Mouse (Mus musculus) induced T-regulatory cell, adult 2 months (primary cell): ENCODE results near the gene Slc9a9.

Experiments used
- DNase-seq: peaks from one replicate; pipeline ENCODE4 v3.0.0-alpha.2; 2012; ENCODE audit warnings: low read depth

Gene Slc9a9

DNA sequence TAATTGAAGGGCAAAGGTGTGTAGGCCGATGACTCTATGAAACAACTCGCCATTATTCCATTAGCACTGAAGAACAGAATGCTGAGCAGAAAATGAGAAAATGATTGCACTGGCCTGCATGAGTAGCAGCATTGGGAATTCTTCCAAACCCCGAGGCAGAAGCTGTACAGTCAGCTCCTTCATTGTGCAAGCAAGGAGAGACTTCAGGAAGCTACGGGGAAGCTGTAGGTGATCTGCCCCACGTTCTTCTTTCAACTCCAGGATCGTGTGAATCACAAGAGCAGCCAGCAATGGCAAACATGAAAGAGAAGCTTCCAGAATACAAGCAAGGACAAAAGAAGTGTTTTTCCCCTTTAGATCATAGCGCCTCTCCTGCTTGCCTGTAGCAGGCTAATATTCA lies 538.0 kb downstream of the Slc9a9 start:
- DNase-seq, result no peak

DNA sequence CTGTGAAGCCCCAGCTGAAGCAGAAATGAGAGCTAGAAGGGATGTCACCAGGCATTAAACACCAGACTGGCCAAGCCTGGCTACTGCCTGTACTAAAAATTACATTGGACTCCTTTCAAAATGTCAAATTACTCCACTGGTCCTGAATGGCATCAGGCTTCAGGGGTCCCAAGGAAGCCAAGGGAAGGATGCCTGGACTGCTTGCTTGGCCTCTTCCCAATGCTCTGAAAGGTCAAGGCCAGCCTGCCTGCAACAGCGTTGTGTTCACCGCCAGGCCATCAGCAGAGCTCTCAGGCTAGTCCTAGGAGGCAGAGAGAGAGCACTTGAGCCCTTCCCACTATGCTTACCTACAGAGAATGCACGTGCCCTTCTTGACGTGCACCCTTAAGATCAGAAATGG lies 539.0 kb downstream of the Slc9a9 start:
- DNase-seq, result no peak

DNA sequence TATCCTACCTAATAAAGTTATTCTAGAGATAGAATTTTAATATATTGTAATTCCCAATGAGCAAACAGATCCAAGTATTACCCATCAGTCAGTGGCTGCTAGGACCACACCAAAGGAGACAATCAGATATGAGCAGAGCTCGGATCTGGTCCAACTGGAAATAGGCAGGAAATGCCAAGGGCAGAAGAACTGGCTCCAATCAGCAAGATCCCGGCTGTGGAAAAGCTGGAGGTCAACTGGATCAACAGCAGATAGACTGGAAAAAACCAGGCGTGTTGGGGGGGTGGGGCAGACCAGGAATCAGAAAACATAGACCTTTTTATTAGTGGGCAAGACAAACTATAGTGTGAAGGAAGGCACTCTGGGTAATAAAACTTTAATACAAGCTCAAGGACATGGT lies 550.3 kb downstream of the Slc9a9 start:
- DNase-seq, result no peak

DNA sequence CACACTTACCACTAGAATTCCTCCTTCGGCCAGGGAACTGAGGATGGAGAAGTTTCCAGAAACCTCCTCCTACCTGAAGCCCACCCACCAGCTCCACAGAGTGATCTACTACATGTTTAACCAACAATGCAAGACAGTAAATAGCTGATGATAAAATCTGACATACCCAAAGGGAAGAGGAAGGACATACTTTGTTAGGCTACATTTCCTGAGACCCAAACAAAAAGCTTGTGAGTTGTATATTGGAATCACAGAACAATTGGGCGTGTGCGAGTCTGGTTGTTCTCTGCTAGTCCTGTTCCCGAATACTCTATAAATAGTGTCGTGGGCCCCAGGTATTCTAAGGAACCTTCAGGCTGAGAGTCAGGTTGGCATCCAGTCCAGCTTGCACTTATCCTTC lies 551.6 kb downstream of the Slc9a9 start:
- DNase-seq, result no peak

DNA sequence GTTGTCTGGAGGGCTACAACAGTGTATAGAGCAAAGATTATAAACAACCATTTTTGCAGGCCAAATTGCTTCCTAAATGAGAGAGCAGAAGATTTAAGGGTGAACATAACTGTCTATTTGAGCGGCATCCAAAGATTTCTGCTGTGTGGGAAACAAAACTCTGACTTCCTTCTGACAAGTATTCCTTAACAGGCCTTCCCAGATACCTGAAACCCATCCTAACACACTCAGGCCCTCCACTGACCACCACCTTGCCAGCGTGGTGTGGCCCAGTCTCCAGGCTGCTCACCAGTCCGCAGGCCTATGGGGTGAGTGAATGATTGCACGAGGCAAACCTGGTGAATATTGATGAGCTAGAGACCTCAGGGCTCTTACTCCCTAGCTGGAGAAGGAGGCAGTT lies 557.3 kb downstream of the Slc9a9 start:
- no peak for DNase-seq

DNA sequence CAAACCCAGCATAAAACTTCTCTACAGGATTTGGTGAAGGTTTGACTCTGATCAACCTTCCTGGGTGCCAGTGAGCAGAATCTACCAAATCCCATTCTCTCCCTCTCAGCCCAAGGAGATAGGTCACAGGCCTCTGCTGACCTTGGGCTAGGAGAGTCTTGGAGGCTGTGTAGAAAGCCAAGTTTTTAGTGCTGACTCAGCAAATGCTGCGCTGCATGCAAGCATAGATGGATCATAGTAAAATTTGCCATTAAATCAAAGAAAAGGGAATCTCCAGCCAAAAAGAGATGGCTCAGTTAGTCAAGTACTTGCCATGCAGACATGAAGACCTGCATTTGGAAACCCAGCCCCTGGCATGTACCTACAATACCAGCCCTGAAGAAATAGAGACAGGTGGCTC lies 558.4 kb downstream of the Slc9a9 start:
- DNase-seq, result no peak

DNA sequence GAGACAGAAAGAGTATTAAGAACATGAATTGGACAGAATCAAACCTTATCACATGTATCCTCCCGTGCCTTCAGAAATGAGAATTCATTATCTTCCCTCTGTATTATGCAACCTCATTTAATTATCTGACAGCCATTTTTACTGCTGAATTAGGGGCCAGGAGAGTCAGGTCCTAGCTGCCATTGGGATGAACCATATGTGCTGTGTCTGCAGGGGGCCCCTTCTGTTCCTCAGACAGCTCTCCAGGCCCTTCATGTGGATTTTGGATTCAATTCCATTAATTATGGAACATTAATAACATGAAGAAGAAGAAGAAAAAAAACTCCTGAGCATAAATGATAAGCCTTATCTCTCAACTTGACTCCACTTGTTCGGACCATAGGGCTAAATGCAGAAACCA lies 559.4 kb downstream of the Slc9a9 start:
- no peak for DNase-seq

DNA sequence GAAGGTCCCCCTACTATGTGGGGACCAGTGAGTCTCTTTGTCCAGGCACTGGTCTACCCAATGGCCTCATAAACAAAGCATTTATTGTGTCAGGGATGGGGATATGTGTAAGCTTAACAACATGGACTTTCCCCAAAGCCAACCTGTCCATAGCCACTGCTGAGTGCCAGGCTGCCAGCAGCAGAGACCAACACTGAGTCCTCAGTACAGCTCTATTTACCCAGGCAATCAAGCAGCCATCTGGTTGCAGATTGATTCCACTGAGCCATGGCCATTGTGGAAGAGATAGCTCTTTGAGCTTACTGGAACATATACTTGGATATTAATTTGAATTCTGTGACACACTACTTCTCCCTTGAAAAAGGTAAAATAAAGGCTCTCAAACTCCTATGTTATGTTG lies 570.2 kb downstream of the Slc9a9 start:
- DNase-seq, result no peak

DNA sequence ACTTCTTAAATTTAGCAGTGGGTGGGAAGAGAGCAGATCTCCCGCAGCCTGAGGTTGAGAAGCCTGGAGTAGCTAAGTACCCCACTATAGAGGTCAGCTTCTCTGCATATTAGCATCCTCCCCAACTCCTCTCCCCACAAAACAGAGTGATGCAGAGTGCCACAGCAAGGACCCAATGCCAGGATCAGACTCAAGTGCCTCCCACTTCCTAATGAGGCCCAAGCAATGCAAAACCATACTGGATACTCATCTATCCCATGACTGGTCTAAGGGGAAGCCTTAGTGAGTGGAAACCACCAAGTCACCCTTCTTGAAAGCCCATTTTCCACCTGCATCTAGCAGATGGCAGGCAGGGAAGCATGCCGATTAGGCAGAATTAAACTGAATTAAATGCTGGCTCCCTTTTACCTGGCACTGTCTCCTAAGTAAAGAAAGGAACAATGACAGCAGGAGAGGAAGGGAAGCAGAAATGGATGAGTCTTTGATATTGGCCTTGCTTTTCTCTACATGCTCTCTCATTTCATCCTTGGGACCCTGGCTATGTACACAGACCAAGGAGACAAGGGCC lies 573.0 kb downstream of the Slc9a9 start:
- DNase-seq, result no peak

DNA sequence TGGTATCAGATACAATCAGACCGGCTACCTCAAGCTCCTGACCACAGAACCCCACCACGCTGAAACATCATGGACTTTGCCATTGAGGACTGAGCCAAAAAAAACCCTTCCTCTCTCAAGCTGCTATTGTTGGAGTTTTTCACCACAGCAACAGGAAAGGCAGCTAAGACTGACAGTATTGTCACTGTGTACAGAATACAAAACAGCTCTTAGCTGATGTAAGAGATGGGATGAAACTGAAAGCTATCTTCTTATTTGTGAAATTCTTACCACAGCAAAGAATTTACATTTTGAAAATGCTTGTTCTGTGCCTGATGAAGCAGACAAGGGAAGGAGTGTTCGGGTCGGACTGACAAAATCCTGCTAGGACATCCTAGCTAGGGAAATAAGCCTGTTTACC lies 584.5 kb downstream of the Slc9a9 start:
- peak; percentile 18 for DNase-seq

DNA sequence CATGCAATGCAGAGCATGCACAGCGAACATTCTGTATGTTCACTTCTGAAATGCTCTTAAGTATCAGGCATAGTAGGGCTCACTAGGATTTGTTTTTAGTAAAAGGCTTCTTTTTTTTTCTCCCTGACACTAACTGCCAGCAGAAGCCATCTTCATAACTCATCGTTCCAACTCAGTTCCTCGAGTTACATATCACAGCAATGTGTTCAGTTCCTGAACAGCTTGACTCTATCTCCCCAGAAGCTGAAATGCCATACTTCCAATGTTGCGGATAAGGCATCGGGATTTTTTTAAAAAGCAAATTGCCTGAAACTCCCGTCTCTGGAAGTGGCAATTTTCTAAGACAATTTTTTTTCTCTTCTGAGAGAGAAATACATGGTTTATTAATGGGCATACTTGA lies 586.1 kb downstream of the Slc9a9 start:
- no peak for DNase-seq

DNA sequence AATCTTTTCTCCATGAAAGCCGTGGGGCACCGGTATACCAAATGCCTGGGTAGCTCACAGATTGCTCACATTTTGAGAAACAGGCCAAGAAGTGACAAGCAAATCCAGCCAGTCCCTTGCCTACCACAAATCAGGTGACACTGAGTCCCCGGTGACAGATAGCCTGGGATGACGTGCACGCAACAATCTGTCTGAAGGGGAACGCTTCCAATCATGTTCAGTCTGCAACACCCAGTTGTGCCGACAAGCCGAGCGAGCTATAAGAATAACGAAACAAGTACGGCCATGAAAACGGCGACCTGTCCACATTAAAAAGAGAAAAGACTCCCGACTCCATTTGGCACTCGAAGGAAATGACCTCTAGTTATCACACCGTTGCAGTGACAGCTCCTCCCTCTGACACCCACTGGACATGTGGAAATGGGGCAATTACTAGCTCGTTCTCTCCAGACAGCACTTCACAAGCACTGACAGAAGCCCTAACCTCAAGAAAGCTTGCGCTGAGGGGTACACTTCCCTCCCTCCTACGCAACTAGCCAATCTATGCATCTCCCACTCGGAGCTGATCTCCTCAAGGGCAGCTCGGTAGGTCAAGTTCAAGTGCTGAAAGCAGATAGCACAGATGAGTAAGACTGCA lies 587.1 kb downstream of the Slc9a9 start:
- no peak for DNase-seq

DNA sequence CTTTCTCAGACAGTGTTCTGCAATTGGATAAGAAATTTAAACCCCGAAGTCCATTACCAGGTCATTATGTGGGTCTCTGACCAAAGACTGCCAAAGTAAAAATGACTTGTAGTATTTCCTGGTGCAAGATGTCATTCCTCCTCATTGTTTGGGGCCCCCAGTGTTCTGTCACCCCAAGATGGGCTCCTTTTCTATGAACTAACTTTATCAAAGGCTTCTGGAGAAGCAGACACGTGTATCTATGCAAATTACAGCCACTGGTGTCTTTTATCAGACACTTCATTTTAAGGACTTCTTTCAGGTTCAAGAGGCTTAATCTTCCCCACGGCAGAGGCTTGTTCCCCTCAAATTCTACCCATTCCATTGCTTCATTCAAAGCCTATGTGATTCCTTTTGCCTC lies 593.1 kb downstream of the Slc9a9 start:
- DNase-seq, result no peak

DNA sequence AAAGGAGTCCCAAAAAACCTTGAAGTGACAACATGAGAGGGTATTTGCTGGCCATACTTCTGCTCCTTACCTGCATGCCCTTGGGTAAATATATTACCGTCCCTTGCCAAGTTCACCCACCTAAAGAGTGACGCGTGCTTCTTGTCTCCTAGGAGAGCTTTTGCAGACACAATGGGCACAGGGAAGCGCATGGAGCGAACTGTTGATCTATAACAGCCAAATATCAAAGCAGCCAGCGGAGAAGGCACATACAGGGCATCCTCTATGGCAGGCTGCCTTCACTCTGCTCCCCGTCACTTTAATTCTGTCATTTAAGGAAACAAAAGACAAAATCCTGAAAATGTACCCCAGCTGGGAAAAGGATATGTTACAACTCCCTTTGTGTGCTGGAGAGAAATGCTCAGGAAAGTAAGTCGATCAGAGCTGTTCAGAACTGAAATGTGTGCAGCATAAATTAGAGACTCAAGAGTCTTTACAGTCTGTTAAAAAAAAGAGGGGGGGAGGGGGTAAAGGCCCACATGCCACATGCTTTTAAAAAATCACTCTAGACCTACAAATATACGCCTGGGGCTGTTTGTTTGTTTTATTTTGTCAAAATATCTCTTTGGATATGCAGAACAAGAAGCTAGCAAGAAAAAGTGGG lies 594.3 kb downstream of the Slc9a9 start:
- no peak for DNase-seq

DNA sequence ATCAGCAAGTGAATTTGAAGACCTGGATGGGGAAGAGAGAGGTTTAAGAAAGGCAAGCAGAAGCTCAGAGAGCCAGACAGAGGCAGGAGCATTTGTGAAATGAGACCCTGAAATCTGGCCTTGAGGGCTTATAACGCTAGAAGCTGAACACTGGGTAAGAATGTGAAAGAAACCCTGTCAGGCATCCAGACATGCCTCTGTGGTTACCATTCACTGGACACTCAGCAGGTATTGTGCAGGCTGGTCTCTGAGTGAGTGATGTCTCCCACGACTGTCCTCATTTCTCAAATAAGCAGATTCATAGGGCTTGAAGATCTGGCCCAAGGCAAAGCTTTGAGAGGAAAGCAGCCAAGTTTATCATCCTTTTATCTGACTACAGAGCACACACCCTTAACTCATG lies 596.5 kb downstream of the Slc9a9 start:
- DNase-seq, result no peak

DNA sequence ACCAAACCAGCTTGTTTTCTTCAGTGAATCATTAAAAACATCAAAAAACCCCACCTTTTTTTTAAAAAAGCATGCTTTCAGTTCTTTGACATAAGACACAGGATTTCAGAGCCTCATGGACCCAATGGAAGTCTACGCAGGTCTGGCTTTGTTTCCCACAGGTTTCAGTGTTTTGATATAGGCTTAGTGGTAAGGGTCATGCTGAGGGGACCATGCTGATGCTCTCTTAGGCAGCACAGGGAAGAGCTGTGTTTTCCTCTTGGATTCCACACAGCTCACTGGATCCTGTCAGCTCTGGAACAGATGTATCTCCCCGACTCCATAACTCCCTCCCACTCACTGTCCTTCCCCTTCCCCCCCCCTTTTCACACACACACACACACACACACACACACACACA lies 597.2 kb downstream of the Slc9a9 start:
- no peak for DNase-seq

DNA sequence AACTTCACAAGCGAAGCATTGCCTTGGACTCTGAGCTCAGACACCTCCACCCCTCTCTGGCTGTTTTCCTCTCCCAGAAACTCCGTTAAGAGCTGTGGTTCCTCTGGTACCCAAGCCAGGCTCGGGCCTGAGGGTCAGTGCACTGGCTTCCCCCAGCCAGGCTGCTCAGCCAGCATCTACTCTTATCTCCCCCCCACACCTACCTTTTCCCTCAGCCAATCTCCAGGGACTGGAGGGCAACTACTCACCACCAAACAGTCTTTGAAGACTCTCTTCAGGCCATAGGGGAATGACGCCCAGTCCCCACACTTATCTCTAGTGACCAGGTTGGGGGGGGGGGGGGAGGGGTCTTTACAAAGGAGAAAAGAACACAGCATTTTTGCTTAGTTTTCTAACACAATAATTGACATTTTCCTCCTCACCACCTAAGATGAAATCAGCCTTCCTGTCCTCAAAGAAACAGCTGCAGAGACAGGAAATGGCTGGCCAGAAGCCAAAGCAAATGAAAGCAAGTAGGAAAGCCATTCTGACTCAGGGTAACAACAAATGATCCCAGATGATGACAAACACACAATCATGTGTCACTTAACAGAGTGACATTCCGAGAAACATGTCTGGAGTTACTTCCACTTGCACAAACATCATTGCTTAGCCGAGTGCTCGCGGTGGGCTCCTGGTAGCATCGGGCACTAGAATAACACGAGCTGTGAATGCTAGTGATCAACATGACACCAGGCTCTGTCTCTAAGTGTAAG lies 610.1 kb downstream of the Slc9a9 start:
- peak; percentile 78 for DNase-seq
